Mouse (Mus musculus): Measurements from ENCODE around the gene Fli1.

- TF ChIP-seq CTCF (IDR thresholded peaks at IDR 0.05; ENCODE audit: low read depth, low read length) (no peak), GATA2 (IDR thresholded peaks at IDR 0.05; ENCODE audit: borderline replicate concordance, low read depth, low read length) (no peak)
These were observed 42.7 kb upstream of the Fli1 start for GRCm38 (mm10) chr9:32585357-32585756.
